Mouse (Mus musculus): ENCODE measurements around the gene BC052040. TPM values are rescaled to one million over a fixed set of nuclear protein-coding genes. Genes with fewer than 3 reads are reported as not detected.

BC052040 gene
- total and polyA plus RNA-seq, 3 experiments: 2.1 to 2.8 (median 2.3) TPM

DNA sequence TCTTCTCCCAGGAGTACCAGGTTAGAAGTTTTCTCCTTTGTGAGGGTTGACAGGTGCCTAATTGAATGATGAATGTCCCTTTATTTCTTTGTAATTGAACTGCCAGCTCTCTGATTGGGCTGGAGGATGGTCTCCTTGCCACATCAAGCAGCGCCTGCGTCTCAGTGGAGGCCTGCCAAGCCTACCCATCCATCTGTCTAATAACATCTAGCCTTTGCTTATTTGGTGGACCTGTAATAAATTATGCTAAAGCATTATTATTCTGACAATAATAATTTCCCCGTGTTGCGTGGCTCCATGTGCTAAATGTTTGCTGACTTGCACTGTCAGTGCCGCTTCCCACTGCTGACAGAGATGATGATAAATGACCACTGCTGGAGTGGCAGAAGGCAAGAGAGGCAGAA lies 49.5 kb downstream of the BC052040 start:
- Histone ChIP-seq H3K27ac (no peak overlapping the region), H3K9ac (ENCODE audit: low read depth, low read length) (no peak overlapping the region), H3K79me2 (replicated peaks; ENCODE audit: control insufficient read depth, insufficient read depth, low read length) (no peaks in the 10 kb centered on the region), H3K4me1 (ENCODE audit: control insufficient read depth, insufficient read depth, low read length) (no peaks in the 10 kb centered on the region), H3K27me3 (ENCODE audit: control insufficient read depth, insufficient read depth, low read length) (no peaks in the 10 kb centered on the region), H3K4me3 (no peak overlapping the region), H3K36me3 (ENCODE audit: control insufficient read depth, insufficient read depth, low read length) (no peaks in the 10 kb centered on the region)
- 89% methylated on average over 5 of the region's 5 CpGs for WGBS
- no peak for TF ChIP-seq POLR2A (IDR thresholded peaks at IDR 0.05; ENCODE audit: insufficient read depth, low read depth, low read length)
- TF ChIP-seq EP300 (IDR thresholded peaks at IDR 0.05; ENCODE audit: insufficient read depth, low read depth, low read length): no peak
- no peak for TF ChIP-seq CTCF (IDR thresholded peaks at IDR 0.05)
- no peak for DNase-seq
- intact Hi-C loops (cut with DNase I): no loop called here

DNA sequence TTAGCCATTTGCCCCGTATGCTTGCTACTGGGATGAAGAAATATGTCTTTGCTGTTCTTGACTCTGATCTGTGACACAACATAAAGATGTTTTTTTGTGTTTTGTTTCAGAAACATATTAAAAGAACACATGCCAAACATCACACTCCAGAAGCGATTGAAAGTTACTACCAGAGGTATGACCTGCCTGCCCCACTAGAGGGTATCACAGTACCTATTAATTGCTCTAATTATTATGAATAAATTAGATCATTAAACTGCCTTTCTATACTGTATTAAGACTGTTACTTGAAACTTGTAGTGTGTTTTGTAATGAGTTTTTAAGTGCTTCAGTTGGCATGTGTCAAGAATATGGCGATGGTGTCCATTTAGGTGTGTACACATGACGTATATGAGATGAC lies 50.3 kb downstream of the BC052040 start:
- H3K4me3 ChIP-seq: no peak overlapping the region
- H3K27ac ChIP-seq: no peak overlapping the region
- 93% methylated on average over 4 of the region's 4 CpGs for WGBS
- intact Hi-C loops (cut with DNase I): no loop called here
- DNase-seq: no peak
- H3K27me3 ChIP-seq (ENCODE audit: control insufficient read depth, insufficient read depth, low read length): no peaks in the 10 kb centered on the region
- no peak overlapping the region for H3K9ac ChIP-seq (ENCODE audit: low read depth, low read length)
- TF ChIP-seq EP300 (IDR thresholded peaks at IDR 0.05; ENCODE audit: insufficient read depth, low read depth, low read length): no peak
- peak; percentile 45 for TF ChIP-seq CTCF (IDR thresholded peaks at IDR 0.05)
- no peaks in the 10 kb centered on the region for H3K36me3 ChIP-seq (ENCODE audit: control insufficient read depth, insufficient read depth, low read length)
- H3K79me2 ChIP-seq (replicated peaks; ENCODE audit: control insufficient read depth, insufficient read depth, low read length): no peaks in the 10 kb centered on the region
- no peaks in the 10 kb centered on the region for H3K4me1 ChIP-seq (ENCODE audit: control insufficient read depth, insufficient read depth, low read length)

DNA sequence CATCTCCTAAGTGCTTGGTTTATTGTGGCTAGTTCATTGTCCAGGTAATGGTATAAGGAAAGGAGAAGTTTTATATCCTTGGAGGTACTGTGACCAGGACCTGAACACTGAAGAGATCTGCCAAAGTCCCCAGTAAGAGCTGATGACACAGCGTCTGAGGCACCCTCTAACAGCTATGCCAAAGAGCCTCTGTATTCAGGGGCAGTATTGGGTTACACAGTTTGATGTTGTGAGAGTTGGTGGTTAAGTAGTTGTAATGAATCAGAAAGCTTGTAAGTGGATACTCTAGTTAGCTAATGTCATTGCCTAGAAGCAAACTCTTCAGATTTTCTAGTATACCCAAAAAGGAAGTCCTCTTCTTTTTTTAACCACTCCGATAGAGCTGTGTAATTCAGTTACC lies 68.7 kb downstream of the BC052040 start:
- Histone ChIP-seq H3K27ac (no peak overlapping the region), H3K36me3 (ENCODE audit: control insufficient read depth, insufficient read depth, low read length) (no peaks in the 10 kb centered on the region), H3K79me2 (replicated peaks; ENCODE audit: control insufficient read depth, insufficient read depth, low read length) (no peaks in the 10 kb centered on the region), H3K27me3 (ENCODE audit: control insufficient read depth, insufficient read depth, low read length) (no peaks in the 10 kb centered on the region), H3K4me3 (no peak overlapping the region), H3K9ac (ENCODE audit: low read depth, low read length) (no peak overlapping the region), H3K4me1 (ENCODE audit: control insufficient read depth, insufficient read depth, low read length) (no peaks in the 10 kb centered on the region)
- intact Hi-C loops (cut with DNase I): no loop called here
- TF ChIP-seq EP300 (IDR thresholded peaks at IDR 0.05; ENCODE audit: insufficient read depth, low read depth, low read length) (no peak), POLR2A (IDR thresholded peaks at IDR 0.05; ENCODE audit: insufficient read depth, low read depth, low read length) (no peak)
- 92% methylated on average over 2 of the region's 2 CpGs for WGBS
- DNase-seq: no peak

DNA sequence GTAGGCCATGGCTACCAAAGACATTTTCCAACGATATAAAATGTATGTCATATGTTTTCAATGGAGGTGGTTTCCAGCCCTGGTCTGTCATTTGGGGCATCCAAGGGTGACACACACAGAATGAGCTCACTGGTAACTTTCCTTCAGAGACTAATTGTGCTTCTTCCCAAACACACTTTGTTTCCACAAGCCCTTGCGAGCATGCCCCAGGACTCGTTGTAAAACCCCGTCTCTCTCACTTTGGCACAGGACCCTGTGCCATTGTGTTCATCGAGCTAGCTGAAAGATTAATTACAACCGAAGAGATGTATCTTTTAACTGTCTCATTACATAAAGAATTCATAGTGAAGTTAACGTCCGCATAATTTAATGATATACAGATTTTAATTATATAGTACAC lies 78.2 kb downstream of the BC052040 start:
- 91% methylated on average over 8 of the region's 8 CpGs for WGBS
- DNase-seq: no peak
- TF ChIP-seq POLR2A (IDR thresholded peaks at IDR 0.05; ENCODE audit: insufficient read depth, low read depth, low read length): no peak
- no peak for TF ChIP-seq CTCF (IDR thresholded peaks at IDR 0.05)
- TF ChIP-seq EP300 (IDR thresholded peaks at IDR 0.05; ENCODE audit: insufficient read depth, low read depth, low read length): no peak

DNA sequence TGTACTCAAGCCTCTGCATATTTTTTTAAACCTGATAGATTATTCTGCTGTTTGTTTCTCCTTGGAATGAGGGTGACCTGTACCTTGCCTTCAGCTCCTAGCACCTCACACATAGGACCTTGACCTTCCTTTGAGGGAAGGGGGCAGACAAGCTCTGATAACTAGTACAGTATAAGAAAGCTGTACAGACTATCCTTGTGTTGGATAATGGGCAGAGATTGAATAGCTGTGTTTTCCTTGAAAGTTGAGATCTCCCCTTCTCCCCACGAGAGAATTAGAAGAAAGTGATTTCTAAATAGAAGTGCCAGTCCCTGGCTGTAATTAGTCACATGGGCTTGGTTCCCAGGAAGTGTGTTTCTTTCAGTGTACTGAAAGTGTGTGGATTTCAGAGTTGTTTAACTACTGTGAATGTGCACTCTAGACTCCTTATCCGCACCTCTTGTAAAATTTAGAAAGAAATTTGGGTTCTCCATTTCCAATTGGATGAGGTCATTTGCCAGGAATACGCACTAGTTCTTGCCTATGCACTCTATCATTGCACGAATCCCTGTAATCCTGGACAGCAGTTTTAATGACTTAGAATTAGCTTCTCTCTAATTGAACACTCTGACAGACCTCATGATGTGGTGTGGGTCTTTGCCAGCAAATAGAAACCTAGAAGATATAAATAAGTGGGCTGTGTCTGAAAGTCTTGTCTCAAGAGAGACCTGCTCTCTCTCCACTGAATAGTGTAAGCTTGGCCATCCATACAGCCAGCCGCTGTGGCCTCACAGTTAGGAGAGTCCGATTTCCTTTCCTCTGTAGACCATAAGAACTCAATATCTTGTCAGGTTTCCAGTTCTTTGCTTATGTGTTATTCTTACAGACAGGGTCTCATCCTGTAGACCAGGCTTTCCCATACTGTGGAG lies 79.0 kb downstream of the BC052040 start:
- Histone ChIP-seq H3K36me3 (ENCODE audit: control insufficient read depth, insufficient read depth, low read length) (no peaks in the 10 kb centered on the region), H3K79me2 (replicated peaks; ENCODE audit: control insufficient read depth, insufficient read depth, low read length) (no peaks in the 10 kb centered on the region), H3K4me1 (ENCODE audit: control insufficient read depth, insufficient read depth, low read length) (no peaks in the 10 kb centered on the region), H3K4me3 (no peak overlapping the region), H3K9ac (ENCODE audit: low read depth, low read length) (no peak overlapping the region), H3K27me3 (ENCODE audit: control insufficient read depth, insufficient read depth, low read length) (no peaks in the 10 kb centered on the region), H3K27ac (no peak overlapping the region)
- no peak for DNase-seq
- 84% methylated on average over 6 of the region's 6 CpGs for WGBS
- intact Hi-C loops (cut with DNase I): no loop called here
- TF ChIP-seq EP300 (IDR thresholded peaks at IDR 0.05; ENCODE audit: insufficient read depth, low read depth, low read length) (no peak), CTCF (IDR thresholded peaks at IDR 0.05) (no peak), POLR2A (IDR thresholded peaks at IDR 0.05; ENCODE audit: insufficient read depth, low read depth, low read length) (no peak)

More for the DNA sequence above, 78.2 kb downstream of the BC052040 start:
- H3K79me2 ChIP-seq (replicated peaks; ENCODE audit: control insufficient read depth, insufficient read depth, low read length): no peaks in the 10 kb centered on the region
- no peaks in the 10 kb centered on the region for H3K4me1 ChIP-seq (ENCODE audit: control insufficient read depth, insufficient read depth, low read length)
- H3K9ac ChIP-seq (ENCODE audit: low read depth, low read length): no peak overlapping the region
- H3K4me3 ChIP-seq: no peak overlapping the region
- intact Hi-C loops (cut with DNase I): no loop called here
- H3K36me3 ChIP-seq (ENCODE audit: control insufficient read depth, insufficient read depth, low read length): no peaks in the 10 kb centered on the region
- no peak overlapping the region for H3K27ac ChIP-seq
- no peaks in the 10 kb centered on the region for H3K27me3 ChIP-seq (ENCODE audit: control insufficient read depth, insufficient read depth, low read length)

DNA sequence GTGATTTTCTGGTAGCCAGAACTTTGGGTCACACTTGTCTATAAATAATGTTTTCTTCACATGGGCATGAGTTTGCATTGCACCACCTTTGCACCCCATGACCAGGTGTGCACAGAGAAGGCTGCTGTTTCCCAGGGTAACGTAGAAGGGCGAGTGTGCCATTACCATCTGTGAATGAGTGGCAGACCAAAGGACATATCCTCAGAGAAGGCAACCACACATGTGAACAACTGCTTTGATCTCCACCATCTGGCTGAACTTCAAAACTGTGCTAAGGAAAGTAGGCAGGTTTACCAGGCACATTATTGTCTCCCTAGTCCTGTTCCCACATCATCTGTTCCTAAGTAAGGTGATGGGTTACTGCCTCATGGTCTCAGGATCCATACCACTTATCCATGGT lies 86.0 kb downstream of the BC052040 start:
- H3K79me2 ChIP-seq (replicated peaks; ENCODE audit: control insufficient read depth, insufficient read depth, low read length): no peaks in the 10 kb centered on the region
- H3K36me3 ChIP-seq (ENCODE audit: control insufficient read depth, insufficient read depth, low read length): no peaks in the 10 kb centered on the region
- intact Hi-C loops (cut with DNase I): no loop called here
- DNase-seq: no peak
- H3K27ac ChIP-seq: no peak overlapping the region
- 88% methylated on average over 2 of the region's 2 CpGs for WGBS
- no peak overlapping the region for H3K9ac ChIP-seq (ENCODE audit: low read depth, low read length)
- no peak for TF ChIP-seq CTCF (IDR thresholded peaks at IDR 0.05)
- TF ChIP-seq EP300 (IDR thresholded peaks at IDR 0.05; ENCODE audit: insufficient read depth, low read depth, low read length): no peak
- no peak for TF ChIP-seq POLR2A (IDR thresholded peaks at IDR 0.05; ENCODE audit: insufficient read depth, low read depth, low read length)
- no peaks in the 10 kb centered on the region for H3K27me3 ChIP-seq (ENCODE audit: control insufficient read depth, insufficient read depth, low read length)
- H3K4me3 ChIP-seq: no peak overlapping the region
- H3K4me1 ChIP-seq (ENCODE audit: control insufficient read depth, insufficient read depth, low read length): no peaks in the 10 kb centered on the region

Data from heart, adult 2 months (tissue).